Mouse (Mus musculus): ENCODE measurements around the gene Letm1. TPM values are rescaled to one million over a fixed set of nuclear protein-coding genes. Genes with fewer than 3 reads are reported as not detected.

Gene Letm1
- polyA plus RNA-seq, 2 experiments from 2014 or later, result 18.0 to 22.2 TPM

GRCm38 (mm10) chr5:33705612-33706349 is 76.8 kb downstream of the Letm1 start:
- ATAC-seq, result no peak

- ATAC-seq, result no peak
Observed at GRCm38 (mm10) chr5:33704945-33705611, 77.5 kb downstream of the Letm1 start.

- ATAC-seq, result no peak
Observed at GRCm38 (mm10) chr5:33703999-33704398, 78.6 kb downstream of the Letm1 start.

- no peak for ATAC-seq
Observed at GRCm38 (mm10) chr5:33701832-33702231, 80.8 kb downstream of the Letm1 start.

GRCm38 (mm10) chr5:33700010-33700409 is 82.6 kb downstream of the Letm1 start:
- no peak for ATAC-seq

- ATAC-seq, result no peak
Observed at GRCm38 (mm10) chr5:33698669-33699068, 83.9 kb downstream of the Letm1 start.

GRCm38 (mm10) chr5:33697947-33698512 is 84.6 kb downstream of the Letm1 start:
- ATAC-seq, result no peak

GRCm38 (mm10) chr5:33697534-33697933 is 85.1 kb downstream of the Letm1 start:
- ATAC-seq, result no peak

GRCm38 (mm10) chr5:33696430-33696829 is 86.2 kb downstream of the Letm1 start:
- no peak for ATAC-seq

- no peak for ATAC-seq
Observed at GRCm38 (mm10) chr5:33695718-33696121, 86.9 kb downstream of the Letm1 start.

- ATAC-seq, result no peak
Observed at GRCm38 (mm10) chr5:33694848-33695717, 87.5 kb downstream of the Letm1 start.

GRCm38 (mm10) chr5:33694461-33694847 is 88.2 kb downstream of the Letm1 start:
- no peak for ATAC-seq

- ATAC-seq, result no peak
Observed at GRCm38 (mm10) chr5:33692393-33692792, 90.2 kb downstream of the Letm1 start.

GRCm38 (mm10) chr5:33689852-33690645 is 92.6 kb downstream of the Letm1 start:
- ATAC-seq, result no peak

Other genes with a start within 250 kb of the Letm1 start
- gene Fam53a, start 153.2 kb downstream of the Letm1 start, polyA plus RNA-seq (2017; shearing (Covaris generic)), result 10 to 100 TPM; 23.2 to 28.0 TPM
- gene Gm9903, start 152.9 kb downstream of the Letm1 start, polyA plus RNA-seq (2017; shearing (Covaris generic)), result under 1 TPM; 0.62 to 0.64 TPM
- gene Slbp, start 130.2 kb downstream of the Letm1 start, polyA plus RNA-seq (2017; shearing (Covaris generic)), result 100 to 1,000 TPM; 182 to 187 TPM
- gene Tacc3, start 124.7 kb downstream of the Letm1 start, polyA plus RNA-seq (2017; shearing (Covaris generic)), result 10 to 100 TPM; 51.6 to 56.2 TPM
- gene Tmem129, start 124.4 kb downstream of the Letm1 start, polyA plus RNA-seq (2017; shearing (Covaris generic)), result 10 to 100 TPM; 26.9 to 27.1 TPM
- under 1 TPM in 1 of 2 experiments, not detected in 1; 0.11 TPM for gene Fgfr3, start 61.1 kb downstream of the Letm1 start, polyA plus RNA-seq (2017; shearing (Covaris generic))
- gene Nsd2, start 37.9 kb upstream of the Letm1 start, polyA plus RNA-seq (2017; shearing (Covaris generic)), result 10 to 100 TPM; 17.2 to 17.8 TPM
- gene Nelfa, start 153.6 kb upstream of the Letm1 start, polyA plus RNA-seq (2017; shearing (Covaris generic)), result 10 to 100 TPM; 34.5 to 42.9 TPM
- not detected for gene Gm1673, start 200.6 kb upstream of the Letm1 start, polyA plus RNA-seq (2017; shearing (Covaris generic))
- not detected for gene Nat8l, start 213.2 kb upstream of the Letm1 start, polyA plus RNA-seq (2017; shearing (Covaris generic))

Measured in activated CD4-positive, CD25-positive, alpha-beta regulatory T cell, adult 4 months (primary cell).